Mouse (Mus musculus) myocyte (in vitro differentiated cells): ENCODE data around the gene 1810055G02Rik.

Experiments used
- CEBPB ChIP-seq: IDR thresholded peaks from 2 replicates; pipeline ENCODE4 v1.6.1; 2011; ENCODE audit warnings: mild to moderate bottlenecking, moderate library complexity; ENCODE audit not compliant: poor library complexity, insufficient read depth, severe bottlenecking
- E2F4 ChIP-seq: IDR thresholded peaks from one replicate; pipeline ENCODE4 v1.6.1; 2011; ENCODE audit warnings: mild to moderate bottlenecking, control low read depth, moderate library complexity; ENCODE audit not compliant: insufficient read depth
- MAX ChIP-seq: IDR thresholded peaks from one replicate; pipeline ENCODE4 v1.6.1; 2011; ENCODE audit warnings: low read depth, mild to moderate bottlenecking, control low read depth
- MYOD1 ChIP-seq, 3 experiments: IDR thresholded peaks; one replicate each; pipeline ENCODE4 v1.6.1; 2011; ENCODE audit warnings: control low read depth in 2 of 3, low read depth in 2 of 3, mild to moderate bottlenecking in 2 of 3, moderate library complexity in 1 of 3; ENCODE audit not compliant: insufficient read length in 2 of 3, control insufficient read depth in 1 of 3
- MYOG ChIP-seq, 3 experiments: IDR thresholded peaks; one replicate each; pipeline ENCODE4 v1.6.1; 2011; ENCODE audit warnings: control low read depth in 2 of 3, low read depth in 2 of 3, mild to moderate bottlenecking in 2 of 3; ENCODE audit not compliant: insufficient read length in 2 of 3, control insufficient read depth in 1 of 3, insufficient read depth in 1 of 3
- POLR2A ChIP-seq: IDR thresholded peaks from one replicate; pipeline ENCODE4 v1.6.1; 2011; ENCODE audit warnings: low read depth, mild to moderate bottlenecking, control low read depth, moderate library complexity; ENCODE audit not compliant: insufficient read length
- REST ChIP-seq: IDR thresholded peaks from one replicate; pipeline ENCODE4 v1.6.1; 2011; ENCODE audit warnings: mild to moderate bottlenecking, control low read depth, moderate library complexity; ENCODE audit not compliant: insufficient read depth, insufficient read length
- SRF ChIP-seq: IDR thresholded peaks from one replicate; pipeline ENCODE4 v1.6.1; 2011; ENCODE audit warnings: low read depth; ENCODE audit not compliant: control insufficient read depth, insufficient read length
- TCF12 ChIP-seq: IDR thresholded peaks from one replicate; pipeline ENCODE4 v1.6.1; 2011; ENCODE audit warnings: mild to moderate bottlenecking, control low read depth; ENCODE audit not compliant: poor library complexity, insufficient read depth, severe bottlenecking
- TCF3 ChIP-seq: IDR thresholded peaks from one replicate; pipeline ENCODE4 v1.6.1; 2011; ENCODE audit warnings: low read depth, control low read depth; ENCODE audit not compliant: insufficient read length
- USF1 ChIP-seq: IDR thresholded peaks from one replicate; pipeline ENCODE4 v1.6.1; 2011; ENCODE audit warnings: low read depth, mild to moderate bottlenecking, control low read depth, moderate library complexity

DNA sequence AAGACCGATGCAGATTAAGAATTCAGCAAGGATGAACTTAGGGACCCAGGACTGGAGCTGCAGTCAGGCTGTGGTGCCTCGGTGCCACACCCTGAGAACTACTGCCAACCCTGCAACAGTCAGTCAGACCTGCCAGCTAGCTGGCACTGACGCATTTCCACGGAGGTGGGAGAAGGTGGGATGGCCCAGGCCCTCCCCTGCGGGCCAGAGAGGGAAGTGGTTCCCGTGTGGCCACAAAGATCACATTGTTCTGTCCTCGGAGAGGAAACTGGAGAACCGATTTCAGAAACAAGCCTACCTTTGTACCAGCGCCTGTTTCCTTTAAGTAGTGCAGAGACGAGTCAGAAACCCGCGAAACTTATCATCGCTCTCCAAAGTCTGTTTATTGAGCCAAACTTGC lies 39.0 kb upstream of the 1810055G02Rik start:
- TF ChIP-seq MYOD1 (IDR thresholded peaks at IDR 0.05; ENCODE audit: control insufficient read depth in 1 of 3, insufficient read length in 2 of 3, low read depth in 2 of 3) (no peak), POLR2A (no peak), USF1 (no peak), MYOG (IDR thresholded peaks at IDR 0.05; ENCODE audit: control insufficient read depth in 1 of 3, insufficient read depth in 1 of 3, insufficient read length in 2 of 3, low read depth in 2 of 3) (no peak), E2F4 (no peak), TCF3 (no peak), CEBPB (no peak), REST (no peak), MAX (no peak), SRF (no peak), TCF12 (no peak)
